Mouse (Mus musculus) hindbrain, embryonic 16.5 days (tissue): Measurements from ENCODE around the gene Trim71. TPM values are rescaled to one million over a fixed set of nuclear protein-coding genes. Genes with fewer than 3 reads are reported as not detected.

ENCODE experiments used
- ATAC-seq: fragments of 200-750 bp; cut with Nextera tagmentation; 2 replicates; pipeline ENCODE4 v1.8.0; 2017; ENCODE audit warnings: moderate TSS enrichment, moderate library complexity
- H3K27ac ChIP-seq: fragments of 300-500 bp; sonication (generic); 2 replicates; pipeline ENCODE4 v1.5.1; 2014; ENCODE audit warnings: low read depth, mild to moderate bottlenecking, control low read depth, low read length, moderate library complexity
- H3K27me3 ChIP-seq: fragments of 300-500 bp; sonication (generic); replicated peaks from 2 replicates; pipeline ENCODE4 v1.6.1; 2014; ENCODE audit warnings: low read length; ENCODE audit not compliant: control insufficient read depth, insufficient read depth
- H3K36me3 ChIP-seq: fragments of 300-500 bp; sonication (generic); 2 replicates; pipeline ENCODE4 v1.6.1; 2014; ENCODE audit warnings: mild to moderate bottlenecking, low read length, moderate library complexity, mixed read lengths; ENCODE audit not compliant: control insufficient read depth, insufficient read depth
- H3K4me1 ChIP-seq: fragments of 300-500 bp; sonication (generic); 2 replicates; pipeline ENCODE4 v1.6.1; 2014; ENCODE audit warnings: low read depth, low read length; ENCODE audit not compliant: control insufficient read depth, insufficient read depth
- H3K4me2 ChIP-seq: fragments of 300-500 bp; sonication (generic); 2 replicates; pipeline ENCODE4 v1.6.1; 2014; ENCODE audit warnings: mild to moderate bottlenecking, low read length, control low read depth, moderate library complexity
- H3K4me3 ChIP-seq: fragments of 300-500 bp; sonication (generic); 2 replicates; pipeline ENCODE4 v1.5.1; 2014; ENCODE audit warnings: mild to moderate bottlenecking, low read length, control low read depth, moderate library complexity
- H3K9ac ChIP-seq: fragments of 300-500 bp; sonication (generic); 2 replicates; pipeline ENCODE4 v1.6.1; 2014; ENCODE audit warnings: low read depth, mild to moderate bottlenecking, control low read depth, low read length, moderate library complexity
- H3K9me3 ChIP-seq: fragments of 300-500 bp; sonication (generic); 2 replicates; pipeline ENCODE4 v1.6.1; 2014; ENCODE audit warnings: mild to moderate bottlenecking, low read length, moderate library complexity; ENCODE audit not compliant: control insufficient read depth
- WGBS: fragments of 180-500 bp; shearing (Covaris S2); extraction: QIAGEN DNeasy Blood & Tissue Kit; methylation state at CpG from one replicate; pipeline ENCODE4 v1.1.7; 2014; 5-methylcytosine and 5-hydroxymethylcytosine counted together
- polyA plus RNA-seq: library from polyadenylated mRNA; unstranded; fragments of >200 nt; fragmentation: Nextera tagmentation; extraction: Ambion mirVana; gene quantifications from 2 replicates; pipeline ENCODE4 v1.2.1, GENCODE M21; 2015

Gene Trim71
- polyA plus RNA-seq, 1 experiment from 2014 or later = 0.14 TPM

- no peak overlapping the region for H3K9ac ChIP-seq
- no peak overlapping the region for H3K4me3 ChIP-seq
- H3K27ac ChIP-seq = no peak overlapping the region
- WGBS = 85% methylated on average over 23 of the region's 23 CpGs
- no peak overlapping the region for H3K4me2 ChIP-seq
- no peaks in the 10 kb centered on the region for H3K27me3 ChIP-seq
- H3K4me1 ChIP-seq = no peaks in the 10 kb centered on the region
- H3K36me3 ChIP-seq = no peaks in the 10 kb centered on the region
- H3K9me3 ChIP-seq = no peaks in the 10 kb centered on the region
- no peak for ATAC-seq
These were observed 76.5 kb downstream of the Trim71 start for GRCm38 (mm10) chr9:114487481-114488258.

GRCm38 (mm10) chr9:114486808-114487207, 77.4 kb downstream of the Trim71 start:
- Histone ChIP-seq H3K27me3 (no peaks in the 10 kb centered on the region), H3K4me2 (no peak overlapping the region), H3K27ac (no peak overlapping the region), H3K4me3 (no peak overlapping the region), H3K9me3 (no peaks in the 10 kb centered on the region), H3K9ac (no peak overlapping the region), H3K4me1 (no peaks in the 10 kb centered on the region), H3K36me3 (no peaks in the 10 kb centered on the region)
- ATAC-seq = no peak
- 83% methylated on average over 4 of the region's 4 CpGs for WGBS

GRCm38 (mm10) chr9:114484771-114485170, 79.4 kb downstream of the Trim71 start:
- no peak overlapping the region for H3K4me2 ChIP-seq
- ATAC-seq = no peak
- no peak overlapping the region for H3K9ac ChIP-seq
- no peaks in the 10 kb centered on the region for H3K9me3 ChIP-seq
- WGBS = 81% methylated on average over 5 of the region's 5 CpGs
- no peaks in the 10 kb centered on the region for H3K4me1 ChIP-seq
- no peak overlapping the region for H3K27ac ChIP-seq
- no peak overlapping the region for H3K4me3 ChIP-seq
- H3K36me3 ChIP-seq = no peaks in the 10 kb centered on the region
- no peaks in the 10 kb centered on the region for H3K27me3 ChIP-seq

GRCm38 (mm10) chr9:114480940-114481339, 83.2 kb downstream of the Trim71 start:
- ATAC-seq = no peak
- no peak overlapping the region for H3K4me2 ChIP-seq
- no peak overlapping the region for H3K9ac ChIP-seq
- H3K4me1 ChIP-seq = no peaks in the 10 kb centered on the region
- 83% methylated on average over 3 of the region's 3 CpGs for WGBS
- H3K9me3 ChIP-seq = no peaks in the 10 kb centered on the region
- no peak overlapping the region for H3K27ac ChIP-seq
- no peak overlapping the region for H3K4me3 ChIP-seq
- no peaks in the 10 kb centered on the region for H3K27me3 ChIP-seq
- H3K36me3 ChIP-seq = 0 out of 2 replicates have a peak, but pooled peaks cover 3% of the 10 kb centered on the region

GRCm38 (mm10) chr9:114477019-114477418, 87.2 kb downstream of the Trim71 start:
- Histone ChIP-seq H3K27me3 (no peaks in the 10 kb centered on the region), H3K4me3 (no peak overlapping the region), H3K4me2 (no peak overlapping the region), H3K27ac (no peak overlapping the region), H3K9ac (no peak overlapping the region), H3K9me3 (no peaks in the 10 kb centered on the region), H3K4me1 (no peaks in the 10 kb centered on the region), H3K36me3 (0 out of 2 replicates have a peak, but pooled peaks cover 3% of the 10 kb centered on the region)
- 91% methylated on average over 9 of the region's 9 CpGs for WGBS
- no peak for ATAC-seq

GRCm38 (mm10) chr9:114471892-114472291, 92.3 kb downstream of the Trim71 start:
- H3K9me3 ChIP-seq = no peaks in the 10 kb centered on the region; the same call in 1 of the 2 replicates
- H3K4me1 ChIP-seq = no peaks in the 10 kb centered on the region
- 79% methylated on average over 7 of the region's 7 CpGs for WGBS
- peaks cover 2% of the 10 kb centered on the region; the same call in 1 of the 2 replicates for H3K36me3 ChIP-seq
- no peaks in the 10 kb centered on the region for H3K27me3 ChIP-seq
- no peak overlapping the region for H3K4me2 ChIP-seq
- H3K9ac ChIP-seq = no peak overlapping the region
- H3K4me3 ChIP-seq = no peak overlapping the region
- ATAC-seq = no peak
- no peak overlapping the region for H3K27ac ChIP-seq

GRCm38 (mm10) chr9:114468701-114469100, 95.5 kb downstream of the Trim71 start:
- no peaks in the 10 kb centered on the region for H3K4me1 ChIP-seq
- H3K4me2 ChIP-seq = no peak overlapping the region
- no peaks in the 10 kb centered on the region for H3K27me3 ChIP-seq
- no peaks in the 10 kb centered on the region; the same call in 1 of the 2 replicates for H3K9me3 ChIP-seq
- 95% methylated on average over 4 of the region's 4 CpGs for WGBS
- H3K36me3 ChIP-seq = peaks cover 9% of the 10 kb centered on the region; the same call in 1 of the 2 replicates
- no peak overlapping the region for H3K27ac ChIP-seq
- ATAC-seq = no peak
- H3K9ac ChIP-seq = no peak overlapping the region
- H3K4me3 ChIP-seq = no peak overlapping the region

- no peak overlapping the region for H3K27ac ChIP-seq
- 87% methylated on average over 5 of the region's 5 CpGs for WGBS
- H3K4me1 ChIP-seq = no peaks in the 10 kb centered on the region
- no peak overlapping the region for H3K4me2 ChIP-seq
- ATAC-seq = no peak
- no peak overlapping the region for H3K4me3 ChIP-seq
- no peaks in the 10 kb centered on the region for H3K27me3 ChIP-seq
- no peaks in the 10 kb centered on the region; the same call in 1 of the 2 replicates for H3K9me3 ChIP-seq
- H3K9ac ChIP-seq = no peak overlapping the region
- H3K36me3 ChIP-seq = peaks cover 9% of the 10 kb centered on the region; the same call in 1 of the 2 replicates
These were observed 96.0 kb downstream of the Trim71 start for GRCm38 (mm10) chr9:114468217-114468616.

GRCm38 (mm10) chr9:114466871-114467270, 97.3 kb downstream of the Trim71 start:
- Histone ChIP-seq H3K9me3 (no peaks in the 10 kb centered on the region; the same call in 1 of the 2 replicates), H3K9ac (no peak overlapping the region), H3K27me3 (no peaks in the 10 kb centered on the region), H3K4me2 (no peak overlapping the region), H3K27ac (no peak overlapping the region), H3K36me3 (peaks cover 9% of the 10 kb centered on the region; the same call in 1 of the 2 replicates), H3K4me3 (no peak overlapping the region), H3K4me1 (no peaks in the 10 kb centered on the region)
- no peak for ATAC-seq
- 60% methylated on average over 7 of the region's 7 CpGs for WGBS
